9 mouse cellular contexts compared by ENCODE assay signal in genomic region chr17:34218675-34219074, GRCm38 (mm10). TPM values are rescaled to one million over a fixed set of nuclear protein-coding genes. Genes with fewer than 3 reads are reported as not detected.
DNase-seq lines count a peak whose midpoint lies in the region; ATAC-seq and TF ChIP-seq lines count a peak whose summit lies in the region.
"Had no signal": no experiment of that assay in that cellular context is flagged by ENCODE, and none has a peak within 500 bp of the region (broad histone marks: within the 10 kb centered on the region; RNA-seq: fewer than 3 reads in every experiment).

No protein-coding gene starts in this region.

- TF ChIP-seq EP300 in heart, adult 2 months (IDR thresholded peaks at IDR 0.05; ENCODE audit: insufficient read depth, low read depth, low read length) = no peak

- no peak for ATAC-seq in heart, embryonic 11.5 days (replicated peaks; ENCODE audit: insufficient number of reproducible peaks, low FRiP score, low TSS enrichment)
- peak; percentile 28; the same call in 1 of the 2 replicates for ATAC-seq in heart, embryonic 16.5 days (replicated peaks; ENCODE audit: extremely low read depth, insufficient read depth, low FRiP score)
- peak; percentile 69 for ATAC-seq in lung, embryonic 16.5 days (ENCODE audit: low read depth)
- ATAC-seq in erythroid progenitor cell, adult 5-6 weeks (replicated peaks; ENCODE audit: low FRiP score, poor library complexity, severe bottlenecking) = no peak
- ATAC-seq in hindbrain, embryonic 11.5 days (ENCODE audit: low FRiP score) = no peak

- no peaks in the 10 kb centered on the region for H3K27me3 ChIP-seq in heart, adult 2 months (ENCODE audit: control insufficient read depth, insufficient read depth, low read length)
- H3K27me3 ChIP-seq in heart, embryonic 11.5 days (ENCODE audit: control insufficient read depth, insufficient read depth, low read length) = peaks cover 19% of the 10 kb centered on the region
- peaks cover 13% of the 10 kb centered on the region for H3K27me3 ChIP-seq in heart, embryonic 16.5 days (ENCODE audit: control insufficient read depth, insufficient read depth, low read length)
- peaks cover 7% of the 10 kb centered on the region for H3K27me3 ChIP-seq in lung, embryonic 16.5 days (ENCODE audit: control insufficient read depth, insufficient read depth, low read depth, low read length)
- peaks cover 11% of the 10 kb centered on the region for H3K27me3 ChIP-seq in hindbrain, embryonic 11.5 days (ENCODE audit: control insufficient read depth, insufficient read depth, low read length)

- no peaks in the 10 kb centered on the region for H3K79me2 ChIP-seq in heart, adult 2 months (replicated peaks; ENCODE audit: control insufficient read depth, insufficient read depth, low read length)

- no peaks in the 10 kb centered on the region for H3K36me3 ChIP-seq in heart, adult 2 months (ENCODE audit: control insufficient read depth, insufficient read depth, low read length)
- H3K36me3 ChIP-seq in heart, embryonic 11.5 days (ENCODE audit: control insufficient read depth, insufficient read depth, low read length) = no peaks in the 10 kb centered on the region
- H3K36me3 ChIP-seq in heart, embryonic 16.5 days (ENCODE audit: control insufficient read depth, insufficient read depth) = no peaks in the 10 kb centered on the region
- H3K36me3 ChIP-seq in lung, embryonic 16.5 days (ENCODE audit: control insufficient read depth, insufficient read depth, low read length) = no peaks in the 10 kb centered on the region
- H3K36me3 ChIP-seq in hindbrain, embryonic 11.5 days (ENCODE audit: control insufficient read depth, insufficient read depth, low read length) = no peaks in the 10 kb centered on the region
- H3K36me3 ChIP-seq: liver, embryonic 13.5 days had no signal

- 34% methylated on average over 11 of the region's 11 CpGs for WGBS in heart, adult 2 months
- WGBS in heart, embryonic 11.5 days (ENCODE audit: insufficient replicate concordance) = 85% methylated on average over 11 of the region's 11 CpGs
- 68% methylated on average over 11 of the region's 11 CpGs for WGBS in heart, embryonic 16.5 days
- WGBS in lung, embryonic 16.5 days = 65% methylated on average over 11 of the region's 11 CpGs
- WGBS in hindbrain, embryonic 11.5 days = 85% methylated on average over 11 of the region's 11 CpGs

- peak; percentile 81 to 89 for DNase-seq in heart, adult 2 months
- peak; percentile 12 to 13 for DNase-seq in thymus, postnatal 10 days (ENCODE audit: low spot score in 2 of 2)
- DNase-seq in thymus, postnatal 0 days (ENCODE audit: low spot score) = no peak
- no peak for DNase-seq in hindbrain, embryonic 11.5 days (ENCODE audit: low spot score)
- DNase-seq: liver, embryonic 13.5 days had no signal

- peak overlapping the region; percentile 80 for H3K27ac ChIP-seq in heart, adult 2 months
- H3K27ac ChIP-seq in heart, embryonic 11.5 days (ENCODE audit: low read depth, low read length) = no peak overlapping the region
- H3K27ac ChIP-seq in heart, embryonic 16.5 days (ENCODE audit: low read length) = no peak overlapping the region
- H3K27ac ChIP-seq in lung, embryonic 16.5 days (ENCODE audit: low read length) = no peak overlapping the region
- no peak overlapping the region for H3K27ac ChIP-seq in hindbrain, embryonic 11.5 days (ENCODE audit: low read depth, low read length)
- H3K27ac ChIP-seq: liver, embryonic 13.5 days had no signal

- no peak overlapping the region for H3K4me2 ChIP-seq in heart, embryonic 11.5 days
- H3K4me2 ChIP-seq in heart, embryonic 16.5 days (ENCODE audit: low read depth, low read length) = no peak overlapping the region
- H3K4me2 ChIP-seq in lung, embryonic 16.5 days (ENCODE audit: low read depth, low read length) = peak overlapping the region; percentile 1; the same call in 1 of the 2 replicates
- H3K4me2 ChIP-seq in hindbrain, embryonic 11.5 days (replicated peaks; ENCODE audit: low read depth, low read length) = no peak overlapping the region
- H3K4me2 ChIP-seq: liver, embryonic 13.5 days had no signal

- no peak overlapping the region for H3K9ac ChIP-seq in heart, adult 2 months (ENCODE audit: low read depth, low read length)
- no peak overlapping the region for H3K9ac ChIP-seq in heart, embryonic 11.5 days (ENCODE audit: low read depth, low read length)
- no peak overlapping the region for H3K9ac ChIP-seq in heart, embryonic 16.5 days (ENCODE audit: low read length)
- no peak overlapping the region for H3K9ac ChIP-seq in lung, embryonic 16.5 days (ENCODE audit: low read length)
- H3K9ac ChIP-seq in hindbrain, embryonic 11.5 days (ENCODE audit: low read depth, low read length) = no peak overlapping the region
- H3K9ac ChIP-seq: liver, embryonic 13.5 days had no signal

- peak overlapping the region; percentile 22 for H3K4me3 ChIP-seq in heart, adult 2 months
- H3K4me3 ChIP-seq in heart, embryonic 11.5 days (ENCODE audit: low read depth, low read length) = no peak overlapping the region
- no peak overlapping the region for H3K4me3 ChIP-seq in heart, embryonic 16.5 days (ENCODE audit: low read length)
- 0 out of 2 replicates have a peak overlapping the region, but pooled peaks have one; percentile 5 for H3K4me3 ChIP-seq in lung, embryonic 16.5 days (ENCODE audit: low read length)
- H3K4me3 ChIP-seq in hindbrain, embryonic 11.5 days (ENCODE audit: low read depth, low read length) = no peak overlapping the region
- H3K4me3 ChIP-seq: liver, embryonic 13.5 days had no signal

- peaks cover 1% of the 10 kb centered on the region; the same call in 1 of the 2 replicates for H3K4me1 ChIP-seq in heart, adult 2 months (ENCODE audit: control insufficient read depth, insufficient read depth, low read length)
- H3K4me1 ChIP-seq in heart, embryonic 11.5 days (ENCODE audit: control insufficient read depth, insufficient read depth, low read length) = no peaks in the 10 kb centered on the region
- no peaks in the 10 kb centered on the region for H3K4me1 ChIP-seq in heart, embryonic 16.5 days (ENCODE audit: control insufficient read depth, insufficient read depth, low read length)
- no peaks in the 10 kb centered on the region for H3K4me1 ChIP-seq in lung, embryonic 16.5 days (replicated peaks; ENCODE audit: control insufficient read depth, insufficient read depth, low read length)
- H3K4me1 ChIP-seq in hindbrain, embryonic 11.5 days (replicated peaks; ENCODE audit: control insufficient read depth, insufficient read depth, low read length) = no peaks in the 10 kb centered on the region

- no peak for TF ChIP-seq CTCF in heart, adult 2 months (IDR thresholded peaks at IDR 0.05)

- intact Hi-C loops in heart, adult 2 months (cut with DNase I) = loop anchor here (5.0 kb wide), 1 partner anchor 186 kb away; the partner anchor contains the start of genes Rxrb and Slc39a7

- H3K9me3 ChIP-seq in heart, embryonic 11.5 days (replicated peaks; ENCODE audit: control insufficient read depth, low read length) = 0 out of 2 replicates have a peak, but pooled peaks cover 2% of the 10 kb centered on the region
- H3K9me3 ChIP-seq in heart, embryonic 16.5 days (replicated peaks; ENCODE audit: control insufficient read depth, low read length) = no peaks in the 10 kb centered on the region; the same call in 1 of the 2 replicates
- H3K9me3 ChIP-seq in lung, embryonic 16.5 days (ENCODE audit: control insufficient read depth, low read length) = no peaks in the 10 kb centered on the region
- H3K9me3 ChIP-seq in hindbrain, embryonic 11.5 days (ENCODE audit: control insufficient read depth, low read length) = no peaks in the 10 kb centered on the region

- 0 out of 2 replicates have a peak, but pooled peaks have one; percentile 31 for TF ChIP-seq POLR2A in heart, adult 2 months (IDR thresholded peaks at IDR 0.05; ENCODE audit: insufficient read depth, low read depth, low read length)

RNA-seq across cellular contexts. Expression of gene Tap2, which starts 15.3 kb away (rescaled TPM):
- 10 to 100 TPM; 26.1 to 31.2 TPM for total RNA-seq in heart, adult 2 months (2021)
- 25.0 and 26.5 TPM in 2 replicates for polyA plus RNA-seq in heart, adult 2 months (2012; rRNA removed)
- polyA plus RNA-seq in heart, embryonic 11.5 days (2014; fragmentation: Nextera tagmentation; extraction: Ambion mirVana) = 0.44 and 1.4 TPM in 2 replicates
- polyA plus RNA-seq in thymus, postnatal 0 days (2015; fragmentation: Nextera tagmentation; extraction: Ambion mirVana) = 140 and 153 TPM in 2 replicates
- 10.9 and 21.4 TPM in 2 replicates for polyA plus RNA-seq in heart, embryonic 16.5 days (2015; fragmentation: Nextera tagmentation; extraction: Ambion mirVana)
- 12.2 and 18.1 TPM in 2 replicates for polyA plus RNA-seq in lung, embryonic 16.5 days (2015; fragmentation: Nextera tagmentation; extraction: Ambion mirVana)
- total RNA-seq in erythroid progenitor cell, adult 5-6 weeks (2015; ENCODE audit: low replicate concordance) = 4.7 and 6.7 TPM in 2 replicates
- total RNA-seq in erythroid progenitor cell, adult 5-6 weeks (2017; ENCODE audit: low replicate concordance) = 7.7 and 16.6 TPM in 2 replicates
- 0.19 and 0.50 TPM in 2 replicates for polyA plus RNA-seq in hindbrain, embryonic 11.5 days (2014; fragmentation: Nextera tagmentation; extraction: Ambion mirVana)

RNA-seq across cellular contexts. Expression of gene H2-Ob, which starts 20.0 kb away (rescaled TPM):
- total RNA-seq in heart, adult 2 months (2021) = 1 to 10 TPM in 1 of 2 experiments, under 1 TPM in 1; 0.55 to 1.0 TPM
- 3.5 and 6.2 TPM in 2 replicates for polyA plus RNA-seq in heart, adult 2 months (2012; rRNA removed)
- not detected in 2 replicates for polyA plus RNA-seq in heart, embryonic 11.5 days (2014; fragmentation: Nextera tagmentation; extraction: Ambion mirVana)
- polyA plus RNA-seq in thymus, postnatal 0 days (2015; fragmentation: Nextera tagmentation; extraction: Ambion mirVana) = 2.6 and 2.8 TPM in 2 replicates
- polyA plus RNA-seq in heart, embryonic 16.5 days (2015; fragmentation: Nextera tagmentation; extraction: Ambion mirVana) = 0.17 and 0.24 TPM in 2 replicates
- 0.35 and 0.53 TPM in 2 replicates for polyA plus RNA-seq in lung, embryonic 16.5 days (2015; fragmentation: Nextera tagmentation; extraction: Ambion mirVana)
- total RNA-seq in erythroid progenitor cell, adult 5-6 weeks (2015; ENCODE audit: low replicate concordance) = 10.1 and 21.4 TPM in 2 replicates
- total RNA-seq in erythroid progenitor cell, adult 5-6 weeks (2017; ENCODE audit: low replicate concordance) = 8.0 and 14.1 TPM in 2 replicates
- not detected in 2 replicates for polyA plus RNA-seq in hindbrain, embryonic 11.5 days (2014; fragmentation: Nextera tagmentation; extraction: Ambion mirVana)

RNA-seq across cellular contexts. Expression of gene Psmb8, which starts 21.2 kb away (rescaled TPM):
- total RNA-seq in heart, adult 2 months (2021) = 10 to 100 TPM; 12.3 to 18.9 TPM
- 33.5 and 44.2 TPM in 2 replicates for polyA plus RNA-seq in heart, adult 2 months (2012; rRNA removed)
- polyA plus RNA-seq in heart, embryonic 11.5 days (2014; fragmentation: Nextera tagmentation; extraction: Ambion mirVana) = 1.5 and 2.5 TPM in 2 replicates
- 875 and 899 TPM in 2 replicates for polyA plus RNA-seq in thymus, postnatal 0 days (2015; fragmentation: Nextera tagmentation; extraction: Ambion mirVana)
- 31.8 and 87.6 TPM in 2 replicates for polyA plus RNA-seq in heart, embryonic 16.5 days (2015; fragmentation: Nextera tagmentation; extraction: Ambion mirVana)
- 21.4 and 37.2 TPM in 2 replicates for polyA plus RNA-seq in lung, embryonic 16.5 days (2015; fragmentation: Nextera tagmentation; extraction: Ambion mirVana)
- 38.1 and 68.1 TPM in 2 replicates for total RNA-seq in erythroid progenitor cell, adult 5-6 weeks (2015; ENCODE audit: low replicate concordance)
- 29.3 and 38.3 TPM in 2 replicates for total RNA-seq in erythroid progenitor cell, adult 5-6 weeks (2017; ENCODE audit: low replicate concordance)
- 1.3 and 1.9 TPM in 2 replicates for polyA plus RNA-seq in hindbrain, embryonic 11.5 days (2014; fragmentation: Nextera tagmentation; extraction: Ambion mirVana)

RNA-seq across cellular contexts. Expression of gene Psmb9, which starts 31.1 kb away (rescaled TPM):
- total RNA-seq in heart, adult 2 months (2021) = 10 to 100 TPM in 1 of 2 experiments, 1 to 10 TPM in 1; 6.9 to 13.5 TPM
- polyA plus RNA-seq in heart, adult 2 months (2012; rRNA removed) = 16.0 and 20.5 TPM in 2 replicates
- polyA plus RNA-seq in heart, embryonic 11.5 days (2014; fragmentation: Nextera tagmentation; extraction: Ambion mirVana) = 0.42 and 0.59 TPM in 2 replicates
- polyA plus RNA-seq in thymus, postnatal 0 days (2015; fragmentation: Nextera tagmentation; extraction: Ambion mirVana) = 251 and 261 TPM in 2 replicates
- polyA plus RNA-seq in heart, embryonic 16.5 days (2015; fragmentation: Nextera tagmentation; extraction: Ambion mirVana) = 15.0 and 32.2 TPM in 2 replicates
- 8.8 and 12.8 TPM in 2 replicates for polyA plus RNA-seq in lung, embryonic 16.5 days (2015; fragmentation: Nextera tagmentation; extraction: Ambion mirVana)
- 23.5 and 39.3 TPM in 2 replicates for total RNA-seq in erythroid progenitor cell, adult 5-6 weeks (2015; ENCODE audit: low replicate concordance)
- 21.3 and 36.5 TPM in 2 replicates for total RNA-seq in erythroid progenitor cell, adult 5-6 weeks (2017; ENCODE audit: low replicate concordance)
- 0.42 and 1.1 TPM in 2 replicates for polyA plus RNA-seq in hindbrain, embryonic 11.5 days (2014; fragmentation: Nextera tagmentation; extraction: Ambion mirVana)

RNA-seq across cellular contexts. Expression of gene Tap1, which starts 31.3 kb away (rescaled TPM):
- total RNA-seq in heart, adult 2 months (2021) = 1 to 10 TPM; 3.4 to 7.2 TPM
- 10.9 and 11.7 TPM in 2 replicates for polyA plus RNA-seq in heart, adult 2 months (2012; rRNA removed)
- polyA plus RNA-seq in heart, embryonic 11.5 days (2014; fragmentation: Nextera tagmentation; extraction: Ambion mirVana) = 0.63 and 0.86 TPM in 2 replicates
- polyA plus RNA-seq in thymus, postnatal 0 days (2015; fragmentation: Nextera tagmentation; extraction: Ambion mirVana) = 81.6 and 87.3 TPM in 2 replicates
- 5.7 and 11.1 TPM in 2 replicates for polyA plus RNA-seq in heart, embryonic 16.5 days (2015; fragmentation: Nextera tagmentation; extraction: Ambion mirVana)
- 7.2 and 9.7 TPM in 2 replicates for polyA plus RNA-seq in lung, embryonic 16.5 days (2015; fragmentation: Nextera tagmentation; extraction: Ambion mirVana)
- total RNA-seq in erythroid progenitor cell, adult 5-6 weeks (2015; ENCODE audit: low replicate concordance) = 12.6 and 21.0 TPM in 2 replicates
- total RNA-seq in erythroid progenitor cell, adult 5-6 weeks (2017; ENCODE audit: low replicate concordance) = 21.6 and 35.4 TPM in 2 replicates
- polyA plus RNA-seq in hindbrain, embryonic 11.5 days (2014; fragmentation: Nextera tagmentation; extraction: Ambion mirVana) = 1.0 and 1.1 TPM in 2 replicates

Comparison
In these comparisons a context has a peak if more than half of its experiments do, and no peak if none do; other contexts are left out.
1. DNase-seq: peak in heart, adult 2 months (2 of 2) and thymus, postnatal 10 days (2 of 2); none in thymus, postnatal 0 days (single experiment) and hindbrain, embryonic 11.5 days (single experiment).
2. H3K4me3 ChIP-seq: peak in heart, adult 2 months (single experiment) and lung, embryonic 16.5 days (single experiment); none in heart, embryonic 11.5 days (single experiment), heart, embryonic 16.5 days (single experiment) and hindbrain, embryonic 11.5 days (single experiment).
3. ATAC-seq: peak in heart, embryonic 16.5 days (single experiment) and lung, embryonic 16.5 days (single experiment); none in heart, embryonic 11.5 days (single experiment), erythroid progenitor cell, adult 5-6 weeks (single experiment) and hindbrain, embryonic 11.5 days (single experiment).